Mouse (Mus musculus): ENCODE data around the gene Mboat2. TPM values are rescaled to one million over a fixed set of nuclear protein-coding genes. Genes with fewer than 3 reads are reported as not detected.

The Mboat2 gene
- polyA plus RNA-seq, 1 experiment from 2014 or later = 45.1 TPM

GRCm38 (mm10) chr12:24936281-24936680 lies 105.6 kb downstream of the Mboat2 start:
- Histone ChIP-seq H3K4me1 (ENCODE audit: control insufficient read depth, insufficient read depth, low read length) (0 out of 2 replicates have a peak, but pooled peaks cover 5% of the 10 kb centered on the region), H3K4me2 (replicated peaks; ENCODE audit: low read depth, low read length) (no peak overlapping the region), H3K27ac (ENCODE audit: low read depth, low read length) (no peak overlapping the region), H3K9ac (ENCODE audit: low read depth, low read length) (no peak overlapping the region), H3K36me3 (ENCODE audit: control insufficient read depth, insufficient read depth, low read length) (peaks cover 4% of the 10 kb centered on the region; the same call in 1 of the 2 replicates), H3K4me3 (ENCODE audit: low read length) (no peak overlapping the region), H3K27me3 (ENCODE audit: control insufficient read depth, insufficient read depth, low read length) (no peaks in the 10 kb centered on the region), H3K9me3 (ENCODE audit: control insufficient read depth, low read length) (no peaks in the 10 kb centered on the region)
- no peak for ATAC-seq (ENCODE audit: low FRiP score, low TSS enrichment)
- WGBS = 80% methylated on average over 1 of the region's 1 CpGs

- H3K9ac ChIP-seq (ENCODE audit: low read depth, low read length) = no peak overlapping the region
- peaks cover 4% of the 10 kb centered on the region; the same call in 1 of the 2 replicates for H3K36me3 ChIP-seq (ENCODE audit: control insufficient read depth, insufficient read depth, low read length)
- H3K27ac ChIP-seq (ENCODE audit: low read depth, low read length) = no peak overlapping the region
- H3K4me1 ChIP-seq (ENCODE audit: control insufficient read depth, insufficient read depth, low read length) = no peaks in the 10 kb centered on the region
- H3K27me3 ChIP-seq (ENCODE audit: control insufficient read depth, insufficient read depth, low read length) = no peaks in the 10 kb centered on the region
- no peaks in the 10 kb centered on the region for H3K9me3 ChIP-seq (ENCODE audit: control insufficient read depth, low read length)
- H3K4me3 ChIP-seq (ENCODE audit: low read length) = no peak overlapping the region
- 95% methylated on average over 8 of the region's 8 CpGs for WGBS
- H3K4me2 ChIP-seq (replicated peaks; ENCODE audit: low read depth, low read length) = no peak overlapping the region
- no peak for ATAC-seq (ENCODE audit: low FRiP score, low TSS enrichment)
These were observed 108.7 kb downstream of the Mboat2 start for GRCm38 (mm10) chr12:24939372-24939771.

- Histone ChIP-seq H3K36me3 (ENCODE audit: control insufficient read depth, insufficient read depth, low read length) (peaks cover 4% of the 10 kb centered on the region; the same call in 1 of the 2 replicates), H3K4me3 (ENCODE audit: low read length) (no peak overlapping the region), H3K27me3 (ENCODE audit: control insufficient read depth, insufficient read depth, low read length) (no peaks in the 10 kb centered on the region), H3K4me1 (ENCODE audit: control insufficient read depth, insufficient read depth, low read length) (no peaks in the 10 kb centered on the region), H3K4me2 (replicated peaks; ENCODE audit: low read depth, low read length) (no peak overlapping the region), H3K9ac (ENCODE audit: low read depth, low read length) (no peak overlapping the region), H3K27ac (ENCODE audit: low read depth, low read length) (no peak overlapping the region), H3K9me3 (ENCODE audit: control insufficient read depth, low read length) (no peaks in the 10 kb centered on the region)
- 82% methylated on average over 9 of the region's 9 CpGs for WGBS
- ATAC-seq (ENCODE audit: low FRiP score, low TSS enrichment) = no peak
These were observed 112.1 kb downstream of the Mboat2 start for GRCm38 (mm10) chr12:24942619-24943287.

DNA sequence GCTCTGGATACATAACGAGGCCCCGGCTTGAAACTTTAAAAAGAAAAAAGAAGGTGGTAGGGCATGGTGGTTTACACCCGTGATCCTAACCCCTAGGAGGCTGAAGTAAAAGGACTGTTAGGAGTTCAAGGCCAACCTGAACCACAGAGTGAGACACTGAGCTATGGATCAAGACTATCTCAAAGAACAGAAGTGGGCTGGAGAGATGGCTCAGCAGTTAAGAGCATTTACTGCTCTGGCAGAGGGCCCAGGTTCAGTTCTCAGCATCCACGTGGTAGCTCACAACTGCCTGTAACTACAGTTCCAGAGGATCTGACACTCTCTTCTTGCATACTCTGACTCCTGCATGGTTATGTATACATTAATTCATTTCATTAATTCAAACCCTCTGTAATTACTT lies 112.7 kb downstream of the Mboat2 start:
- H3K4me2 ChIP-seq (replicated peaks; ENCODE audit: low read depth, low read length) = no peak overlapping the region
- no peaks in the 10 kb centered on the region for H3K4me1 ChIP-seq (ENCODE audit: control insufficient read depth, insufficient read depth, low read length)
- ATAC-seq (ENCODE audit: low FRiP score, low TSS enrichment) = no peak
- H3K36me3 ChIP-seq (ENCODE audit: control insufficient read depth, insufficient read depth, low read length) = peaks cover 4% of the 10 kb centered on the region; the same call in 1 of the 2 replicates
- H3K9me3 ChIP-seq (ENCODE audit: control insufficient read depth, low read length) = no peaks in the 10 kb centered on the region
- WGBS = 91% methylated on average over 4 of the region's 4 CpGs
- no peak overlapping the region for H3K4me3 ChIP-seq (ENCODE audit: low read length)
- H3K27me3 ChIP-seq (ENCODE audit: control insufficient read depth, insufficient read depth, low read length) = no peaks in the 10 kb centered on the region
- no peak overlapping the region for H3K27ac ChIP-seq (ENCODE audit: low read depth, low read length)
- no peak overlapping the region for H3K9ac ChIP-seq (ENCODE audit: low read depth, low read length)

DNA sequence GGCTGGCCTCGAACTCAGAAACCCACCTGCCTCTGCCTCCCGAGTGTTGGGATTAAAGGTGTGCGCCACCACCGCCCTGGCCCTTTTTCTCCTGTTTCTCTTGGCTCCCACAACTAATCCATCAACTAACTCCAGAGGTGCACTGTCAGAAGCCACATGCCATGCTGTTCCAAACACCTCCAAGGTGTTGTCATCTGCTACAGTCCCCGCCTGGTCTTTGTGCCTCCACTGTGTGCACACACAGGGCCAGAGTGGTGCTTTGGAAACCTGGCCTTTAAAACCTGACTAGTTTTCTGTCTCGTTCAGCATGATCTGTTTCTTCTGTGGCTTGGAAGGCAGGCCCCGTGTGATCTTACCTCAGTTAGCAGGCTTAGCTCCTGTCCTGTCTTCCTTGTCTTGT lies 113.9 kb downstream of the Mboat2 start:
- ATAC-seq (ENCODE audit: low FRiP score, low TSS enrichment) = no peak
- WGBS = 90% methylated on average over 7 of the region's 7 CpGs
- H3K9me3 ChIP-seq (ENCODE audit: control insufficient read depth, low read length) = no peaks in the 10 kb centered on the region
- H3K27me3 ChIP-seq (ENCODE audit: control insufficient read depth, insufficient read depth, low read length) = no peaks in the 10 kb centered on the region
- no peak overlapping the region for H3K9ac ChIP-seq (ENCODE audit: low read depth, low read length)
- H3K36me3 ChIP-seq (ENCODE audit: control insufficient read depth, insufficient read depth, low read length) = peaks cover 4% of the 10 kb centered on the region; the same call in 1 of the 2 replicates
- no peak overlapping the region for H3K4me2 ChIP-seq (replicated peaks; ENCODE audit: low read depth, low read length)
- H3K27ac ChIP-seq (ENCODE audit: low read depth, low read length) = no peak overlapping the region
- no peak overlapping the region for H3K4me3 ChIP-seq (ENCODE audit: low read length)
- no peaks in the 10 kb centered on the region for H3K4me1 ChIP-seq (ENCODE audit: control insufficient read depth, insufficient read depth, low read length)

- 94% methylated on average over 14 of the region's 14 CpGs for WGBS
These were observed 116.4 kb downstream of the Mboat2 start for GRCm38 (mm10) chr12:24947065-24947464.

GRCm38 (mm10) chr12:24948344-24948743 lies 117.7 kb downstream of the Mboat2 start:
- 64% methylated on average over 3 of the region's 3 CpGs for WGBS

More at GRCm38 (mm10) chr12:24947065-24947464, 116.4 kb downstream of the Mboat2 start:
- Histone ChIP-seq H3K9ac (ENCODE audit: low read depth, low read length) (no peak overlapping the region), H3K27me3 (ENCODE audit: control insufficient read depth, insufficient read depth, low read length) (no peaks in the 10 kb centered on the region), H3K4me3 (ENCODE audit: low read length) (no peak overlapping the region), H3K27ac (ENCODE audit: low read depth, low read length) (no peak overlapping the region), H3K36me3 (ENCODE audit: control insufficient read depth, insufficient read depth, low read length) (peaks cover 12% of the 10 kb centered on the region; the same call in 1 of the 2 replicates), H3K9me3 (ENCODE audit: control insufficient read depth, low read length) (no peaks in the 10 kb centered on the region), H3K4me2 (replicated peaks; ENCODE audit: low read depth, low read length) (no peak overlapping the region), H3K4me1 (ENCODE audit: control insufficient read depth, insufficient read depth, low read length) (no peaks in the 10 kb centered on the region)
- no peak for ATAC-seq (ENCODE audit: low FRiP score, low TSS enrichment)

GRCm38 (mm10) chr12:24950376-24951046 lies 119.8 kb downstream of the Mboat2 start:
- H3K9me3 ChIP-seq (ENCODE audit: control insufficient read depth, low read length) = no peaks in the 10 kb centered on the region
- no peaks in the 10 kb centered on the region for H3K4me1 ChIP-seq (ENCODE audit: control insufficient read depth, insufficient read depth, low read length)
- WGBS = 93% methylated on average over 7 of the region's 7 CpGs
- no peak overlapping the region for H3K4me2 ChIP-seq (replicated peaks; ENCODE audit: low read depth, low read length)
- no peaks in the 10 kb centered on the region for H3K27me3 ChIP-seq (ENCODE audit: control insufficient read depth, insufficient read depth, low read length)
- H3K4me3 ChIP-seq (ENCODE audit: low read length) = no peak overlapping the region
- no peak for ATAC-seq (ENCODE audit: low FRiP score, low TSS enrichment)
- no peak overlapping the region for H3K27ac ChIP-seq (ENCODE audit: low read depth, low read length)
- H3K9ac ChIP-seq (ENCODE audit: low read depth, low read length) = no peak overlapping the region
- peaks cover 12% of the 10 kb centered on the region; the same call in 1 of the 2 replicates for H3K36me3 ChIP-seq (ENCODE audit: control insufficient read depth, insufficient read depth, low read length)

More at GRCm38 (mm10) chr12:24948344-24948743, 117.7 kb downstream of the Mboat2 start:
- Histone ChIP-seq H3K36me3 (ENCODE audit: control insufficient read depth, insufficient read depth, low read length) (peaks cover 12% of the 10 kb centered on the region; the same call in 1 of the 2 replicates), H3K4me1 (ENCODE audit: control insufficient read depth, insufficient read depth, low read length) (no peaks in the 10 kb centered on the region), H3K4me2 (replicated peaks; ENCODE audit: low read depth, low read length) (no peak overlapping the region), H3K9ac (ENCODE audit: low read depth, low read length) (no peak overlapping the region), H3K9me3 (ENCODE audit: control insufficient read depth, low read length) (no peaks in the 10 kb centered on the region), H3K27ac (ENCODE audit: low read depth, low read length) (no peak overlapping the region), H3K4me3 (ENCODE audit: low read length) (no peak overlapping the region), H3K27me3 (ENCODE audit: control insufficient read depth, insufficient read depth, low read length) (no peaks in the 10 kb centered on the region)
- peak; percentile 52; the same call in 1 of the 2 replicates for ATAC-seq (ENCODE audit: low FRiP score, low TSS enrichment)

DNA sequence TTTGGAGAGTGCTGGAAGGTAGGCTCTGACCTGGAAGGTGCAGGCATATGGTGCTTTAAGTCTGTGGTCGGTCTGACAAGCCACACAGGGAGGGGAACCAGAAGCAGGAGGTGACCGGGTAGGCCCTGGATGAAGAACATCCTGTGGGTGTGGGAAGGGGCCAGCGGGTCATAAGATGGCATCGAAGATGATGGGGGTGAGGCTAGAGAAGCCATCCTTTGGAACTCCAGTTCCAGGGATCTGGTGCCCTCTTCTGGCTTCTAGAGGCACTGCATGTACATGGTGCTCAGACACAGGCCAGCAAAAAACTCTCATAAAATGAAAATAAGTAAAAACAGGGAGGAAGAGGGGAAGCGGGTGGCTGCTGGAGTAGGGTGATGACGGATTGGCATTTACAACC lies 121.5 kb downstream of the Mboat2 start:
- Histone ChIP-seq H3K4me2 (replicated peaks; ENCODE audit: low read depth, low read length) (no peak overlapping the region), H3K27ac (ENCODE audit: low read depth, low read length) (no peak overlapping the region), H3K9ac (ENCODE audit: low read depth, low read length) (no peak overlapping the region), H3K36me3 (ENCODE audit: control insufficient read depth, insufficient read depth, low read length) (peaks cover 15% of the 10 kb centered on the region; the same call in 1 of the 2 replicates), H3K27me3 (ENCODE audit: control insufficient read depth, insufficient read depth, low read length) (no peaks in the 10 kb centered on the region), H3K4me1 (ENCODE audit: control insufficient read depth, insufficient read depth, low read length) (no peaks in the 10 kb centered on the region), H3K9me3 (ENCODE audit: control insufficient read depth, low read length) (no peaks in the 10 kb centered on the region), H3K4me3 (ENCODE audit: low read length) (no peak overlapping the region)
- WGBS = 50% methylated on average over 6 of the region's 6 CpGs
- ATAC-seq (ENCODE audit: low FRiP score, low TSS enrichment) = peak; percentile 60

Measured in kidney, embryonic 14.5 days (tissue).